Comparison of ENCODE assay signal across 36 mouse cellular contexts in genomic region chr2:164131586-164131985, GRCm38 (mm10). TPM values are rescaled to one million over a fixed set of nuclear protein-coding genes. Genes with fewer than 3 reads are reported as not detected.
"Had no signal": no experiment of that assay in that cellular context is flagged by ENCODE, and none has a peak within 500 bp of the region (broad histone marks: within the 10 kb centered on the region; RNA-seq: fewer than 3 reads in every experiment).

No protein-coding gene starts in this region.

- H3K27me3 ChIP-seq: hindbrain, embryonic 12.5 days; intestine, embryonic 15.5 days; limb, embryonic 12.5 days; liver, embryonic 13.5 days had no signal

- H3K4me2 ChIP-seq: heart, embryonic 11.5 days; hindbrain, embryonic 12.5 days; hindbrain, embryonic 14.5 days; intestine, embryonic 15.5 days; limb, embryonic 12.5 days; liver, embryonic 13.5 days had no signal

- ATAC-seq: forebrain, postnatal 0 days; hindbrain, embryonic 16.5 days; inflammation-experienced regulatory T-cells, adult 6 months; intestine, embryonic 15.5 days; intestine, postnatal 0 days had no signal

- H3K27ac ChIP-seq: heart, adult 2 months; hindbrain, embryonic 10.5 days; hindbrain, embryonic 12.5 days; hindbrain, embryonic 14.5 days; intestine, embryonic 15.5 days; layer of hippocampus, adult 2 months; left cerebral cortex, adult 2 months; limb, embryonic 10.5 days; limb, embryonic 12.5 days; liver, embryonic 13.5 days had no signal

- H3K9me3 ChIP-seq: hindbrain, embryonic 10.5 days; hindbrain, embryonic 12.5 days; intestine, embryonic 15.5 days; limb, embryonic 10.5 days; limb, embryonic 12.5 days; liver, embryonic 13.5 days had no signal

- H3K9ac ChIP-seq: forebrain, postnatal 0 days; hindbrain, embryonic 12.5 days; hindbrain, embryonic 14.5 days; intestine, embryonic 15.5 days; limb, embryonic 12.5 days; liver, embryonic 13.5 days had no signal

- H3K4me3 ChIP-seq: heart, adult 2 months; hindbrain, embryonic 10.5 days; hindbrain, embryonic 12.5 days; intestine, embryonic 15.5 days; layer of hippocampus, adult 2 months; left cerebral cortex, adult 2 months; limb, embryonic 10.5 days; limb, embryonic 12.5 days; liver, embryonic 13.5 days had no signal

- H3K4me1 ChIP-seq: hindbrain, embryonic 10.5 days; liver, embryonic 13.5 days had no signal

- H3K36me3 ChIP-seq: intestine, embryonic 15.5 days had no signal

- DNase-seq: forebrain, postnatal 0 days; gastrocnemius, postnatal 14 days; heart, adult 2 months; heart, postnatal 10 days; heart, postnatal 4 days; kidney, adult 18-20 months; kidney, adult 8-10 months; kidney, postnatal 10 days; kidney, postnatal 25 days; kidney, postnatal 4 days; liver, embryonic 13.5 days had no signal

RNA-seq across cellular contexts. Expression of gene Kcns1, which starts 39.3 kb away (rescaled TPM):
- total RNA-seq: heart, adult 2 months; heart, postnatal 25 days had no signal
- polyA plus RNA-seq: hindbrain, embryonic 10.5 days; inflammation-experienced regulatory T-cells, adult 6 months; kidney, embryonic 14.5 days; liver, embryonic 13.5 days had no signal

RNA-seq across cellular contexts. Expression of gene Wfdc5, which starts 51.0 kb away (rescaled TPM):
- total RNA-seq: forebrain, postnatal 0 days; gastrocnemius, postnatal 4 days; granulocyte monocyte progenitor cell, adult 5-6 weeks; heart, adult 2 months; heart, postnatal 10 days; heart, postnatal 25 days; heart, postnatal 4 days; layer of hippocampus, adult 2 months; layer of hippocampus, postnatal 10 days; layer of hippocampus, postnatal 25 days; left cerebral cortex, adult 2 months; left cerebral cortex, postnatal 14 days; left cerebral cortex, postnatal 36 days had no signal
- polyA plus RNA-seq: forebrain, postnatal 0 days; heart, adult 2 months; heart, embryonic 11.5 days; heart, embryonic 14.5 days; heart, embryonic 16.5 days; hindbrain, embryonic 10.5 days; hindbrain, embryonic 12.5 days; hindbrain, embryonic 14.5 days; hindbrain, embryonic 16.5 days; inflammation-experienced regulatory T-cells, adult 6 months; intestine, embryonic 15.5 days; kidney, embryonic 14.5 days; kidney, embryonic 16.5 days; limb, embryonic 10.5 days; limb, embryonic 12.5 days; liver, embryonic 13.5 days had no signal

RNA-seq across cellular contexts. Expression of gene Wfdc12, which starts 58.8 kb away (rescaled TPM):
- total RNA-seq: forebrain, postnatal 0 days; gastrocnemius, adult 18-20 months; gastrocnemius, adult 8-10 months; gastrocnemius, postnatal 14 days; gastrocnemius, postnatal 4 days; heart, adult 2 months; heart, postnatal 10 days; heart, postnatal 25 days; heart, postnatal 4 days; layer of hippocampus, adult 2 months; layer of hippocampus, postnatal 10 days; layer of hippocampus, postnatal 25 days; left cerebral cortex, adult 2 months; left cerebral cortex, postnatal 14 days; left cerebral cortex, postnatal 36 days had no signal
- polyA plus RNA-seq: forebrain, postnatal 0 days; heart, adult 2 months; heart, embryonic 11.5 days; heart, embryonic 14.5 days; heart, embryonic 16.5 days; hindbrain, embryonic 10.5 days; hindbrain, embryonic 12.5 days; hindbrain, embryonic 14.5 days; hindbrain, embryonic 16.5 days; inflammation-experienced regulatory T-cells, adult 6 months; intestine, embryonic 15.5 days; intestine, postnatal 0 days; kidney, embryonic 14.5 days; kidney, embryonic 16.5 days; limb, embryonic 10.5 days; limb, embryonic 12.5 days; liver, embryonic 13.5 days had no signal
